ENCODE assay signal across 9 mouse cellular contexts in the genomic region with DNA sequence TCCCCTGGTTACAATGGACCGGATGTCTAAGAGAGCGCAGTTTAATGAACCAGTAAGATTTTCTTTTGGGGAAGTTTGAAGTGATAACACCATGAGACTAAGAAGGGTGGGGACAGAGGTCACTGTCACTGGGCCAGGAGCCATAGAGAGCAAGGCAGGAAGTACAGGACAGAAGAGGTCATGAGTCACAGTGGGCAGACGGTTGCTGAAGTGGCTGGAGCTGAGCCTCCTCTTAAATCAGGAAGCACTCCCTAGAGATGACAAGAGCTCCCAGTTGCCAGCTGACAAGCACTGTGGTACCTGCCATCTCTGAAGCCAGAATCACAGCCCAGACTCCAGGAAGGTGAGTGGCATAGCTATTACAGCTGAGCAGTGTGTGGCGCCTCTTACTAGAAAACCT.
DNase-seq lines count a peak whose midpoint lies in the region; ATAC-seq lines count a peak whose summit lies in the region.
"Had no signal": no experiment of that assay in that cellular context is flagged by ENCODE, and none has a peak within 500 bp of the region (broad histone marks: within the 10 kb centered on the region; RNA-seq: fewer than 3 reads in every experiment).

No protein-coding gene starts in this region.

- no peak overlapping the region for H3K4me3 ChIP-seq in midbrain, embryonic 14.5 days (replicated peaks; ENCODE audit: low read depth, low read length)
- no peak overlapping the region for H3K4me3 ChIP-seq in midbrain, embryonic 10.5 days
- no peak overlapping the region for H3K4me3 ChIP-seq in heart, embryonic 11.5 days (ENCODE audit: low read depth, low read length)
- no peak overlapping the region for H3K4me3 ChIP-seq in liver, embryonic 13.5 days (replicated peaks)
- H3K4me3 ChIP-seq: megakaryocyte, embryonic 14.5 days had no signal

- no peaks in the 10 kb centered on the region for H3K36me3 ChIP-seq in midbrain, embryonic 14.5 days (ENCODE audit: control insufficient read depth, insufficient read depth, low read length)
- peaks cover 2% of the 10 kb centered on the region; the same call in 1 of the 2 replicates for H3K36me3 ChIP-seq in midbrain, embryonic 10.5 days
- no peaks in the 10 kb centered on the region for H3K36me3 ChIP-seq in heart, embryonic 11.5 days (ENCODE audit: control insufficient read depth, insufficient read depth, low read length)
- H3K36me3 ChIP-seq in liver, embryonic 13.5 days = no peaks in the 10 kb centered on the region

- H3K27me3 ChIP-seq in midbrain, embryonic 14.5 days (ENCODE audit: control insufficient read depth, insufficient read depth, low read length) = no peaks in the 10 kb centered on the region
- H3K27me3 ChIP-seq in midbrain, embryonic 10.5 days (ENCODE audit: low read depth, poor library complexity, severe bottlenecking) = 0 out of 2 replicates have a peak, but pooled peaks cover 4% of the 10 kb centered on the region
- no peaks in the 10 kb centered on the region for H3K27me3 ChIP-seq in heart, embryonic 11.5 days (ENCODE audit: control insufficient read depth, insufficient read depth, low read length)
- peaks cover 3% of the 10 kb centered on the region; the same call in 1 of the 2 replicates for H3K27me3 ChIP-seq in liver, embryonic 13.5 days

- DNase-seq in midbrain, embryonic 14.5 days = no peak
- no peak for DNase-seq in midbrain, embryonic 10.5 days (ENCODE audit: low spot score)
- DNase-seq in liver, embryonic 13.5 days = no peak
- DNase-seq in frontal cortex, postnatal 14 days (ENCODE audit: low spot score in 2 of 2) = no peak
- DNase-seq in testis, postnatal 14 days (ENCODE audit: low spot score) = no peak
- DNase-seq in layer of hippocampus, adult 11-12 months (ENCODE audit: low spot score) = no peak
- DNase-seq in layer of hippocampus, postnatal 36 days = no peak

- H3K4me1 ChIP-seq in midbrain, embryonic 14.5 days (ENCODE audit: control insufficient read depth, insufficient read depth, low read length) = peaks cover 37% of the 10 kb centered on the region
- H3K4me1 ChIP-seq in midbrain, embryonic 10.5 days = peaks cover 59% of the 10 kb centered on the region
- peaks cover 32% of the 10 kb centered on the region for H3K4me1 ChIP-seq in heart, embryonic 11.5 days (ENCODE audit: control insufficient read depth, insufficient read depth, low read length)
- no peaks in the 10 kb centered on the region for H3K4me1 ChIP-seq in liver, embryonic 13.5 days (replicated peaks)

- no peak overlapping the region for H3K9ac ChIP-seq in midbrain, embryonic 14.5 days (replicated peaks; ENCODE audit: low read length)
- H3K9ac ChIP-seq in heart, embryonic 11.5 days (ENCODE audit: low read depth, low read length) = no peak overlapping the region
- no peak overlapping the region for H3K9ac ChIP-seq in liver, embryonic 13.5 days

- H3K27ac ChIP-seq in midbrain, embryonic 14.5 days (replicated peaks; ENCODE audit: low read depth, low read length) = peak overlapping the region; percentile 74; the same call in 1 of the 2 replicates
- H3K27ac ChIP-seq in midbrain, embryonic 10.5 days (replicated peaks) = no peak overlapping the region
- peak overlapping the region; percentile 57 for H3K27ac ChIP-seq in heart, embryonic 11.5 days (ENCODE audit: low read depth, low read length)
- no peak overlapping the region for H3K27ac ChIP-seq in liver, embryonic 13.5 days

- H3K4me2 ChIP-seq in midbrain, embryonic 14.5 days (ENCODE audit: low read length) = no peak overlapping the region
- no peak overlapping the region for H3K4me2 ChIP-seq in heart, embryonic 11.5 days
- no peak overlapping the region for H3K4me2 ChIP-seq in liver, embryonic 13.5 days

- no peaks in the 10 kb centered on the region for H3K9me3 ChIP-seq in midbrain, embryonic 14.5 days (ENCODE audit: control insufficient read depth, low read length)
- H3K9me3 ChIP-seq in midbrain, embryonic 10.5 days (replicated peaks) = no peaks in the 10 kb centered on the region
- no peaks in the 10 kb centered on the region; the same call in 1 of the 2 replicates for H3K9me3 ChIP-seq in heart, embryonic 11.5 days (replicated peaks; ENCODE audit: control insufficient read depth, low read length)
- H3K9me3 ChIP-seq in liver, embryonic 13.5 days (replicated peaks) = no peaks in the 10 kb centered on the region

- 74% methylated on average over 4 of the region's 4 CpGs for WGBS in midbrain, embryonic 14.5 days
- 79% methylated on average over 4 of the region's 4 CpGs for WGBS in midbrain, embryonic 10.5 days
- 52% methylated on average over 4 of the region's 4 CpGs for WGBS in heart, embryonic 11.5 days (ENCODE audit: insufficient replicate concordance)
- WGBS in liver, embryonic 13.5 days (ENCODE audit: insufficient replicate concordance) = 44% methylated on average over 4 of the region's 4 CpGs

- ATAC-seq in midbrain, embryonic 14.5 days (ENCODE audit: low FRiP score, low TSS enrichment) = no peak
- peak; percentile 53 for ATAC-seq in heart, embryonic 11.5 days (replicated peaks; ENCODE audit: insufficient number of reproducible peaks, low FRiP score, low TSS enrichment)
- ATAC-seq in liver, embryonic 13.5 days (ENCODE audit: low read depth) = peak; percentile 45; the same call in 1 of the 2 replicates

Comparison
In these comparisons a context has a peak if more than half of its experiments do, and no peak if none do; other contexts are left out.
1. H3K27ac ChIP-seq: peak in midbrain, embryonic 14.5 days (single experiment) and heart, embryonic 11.5 days (single experiment); none in midbrain, embryonic 10.5 days (single experiment) and liver, embryonic 13.5 days (single experiment).